Mouse (Mus musculus) MEL (cell line): ENCODE results near the gene Runx1.

Experiments
- E2F4 ChIP-seq: IDR thresholded peaks from 2 replicates; pipeline ENCODE4 v1.6.1; 2011; ENCODE audit warnings: low read depth, low read length, improper control_type of control experiment, borderline replicate concordance
- EP300 ChIP-seq, 2 experiments: IDR thresholded peaks; 2 replicates each; pipeline ENCODE4 v1.6.1; 2011; ENCODE audit warnings: improper control_type of control experiment in 2 of 2, low read length in 2 of 2, low read depth in 1 of 2, mild to moderate bottlenecking in 1 of 2
- GATA1 ChIP-seq: IDR thresholded peaks from 2 replicates; pipeline ENCODE4 v1.6.1; 2011; ENCODE audit warnings: low read depth, low read length, improper control_type of control experiment
- POLR2A ChIP-seq, 2 experiments: IDR thresholded peaks; 2 replicates each; pipeline ENCODE4 v1.6.1; 2011 to 2012; ENCODE audit warnings: low read length in 2 of 2, mild to moderate bottlenecking in 2 of 2, control low read depth in 1 of 2, improper control_type of control experiment in 1 of 2, low read depth in 1 of 2, moderate library complexity in 1 of 2; ENCODE audit not compliant: control insufficient read depth in 1 of 2, insufficient read depth in 1 of 2, poor library complexity in 1 of 2
- POLR2AphosphoS2 ChIP-seq: IDR thresholded peaks from 2 replicates; pipeline ENCODE4 v1.6.1; 2011; ENCODE audit warnings: low read length, improper control_type of control experiment
- SIN3A ChIP-seq: IDR thresholded peaks from 2 replicates; pipeline ENCODE4 v1.6.1; 2012; ENCODE audit warnings: low read length, improper control_type of control experiment, inconsistent platforms
- TBP ChIP-seq: IDR thresholded peaks from 2 replicates; pipeline ENCODE4 v1.8.0; 2011; ENCODE audit warnings: low read depth, low read length, improper control_type of control experiment

- TF ChIP-seq TBP (no peak), E2F4 (no peak), POLR2A (IDR thresholded peaks at IDR 0.05; ENCODE audit: control insufficient read depth in 1 of 2, insufficient read depth in 1 of 2, low read depth in 1 of 2, low read length in 2 of 2, poor library complexity in 1 of 2) (no peak), GATA1 (no peak), SIN3A (no peak), EP300 (IDR thresholded peaks at IDR 0.05; ENCODE audit: low read depth in 1 of 2, low read length in 2 of 2) (no peak; a peak in 1 of 4 replicates), POLR2AphosphoS2 (no peak)
These were observed 99.1 kb downstream of the Runx1 start for GRCm38 (mm10) chr16:92726870-92727269.
